Mouse (Mus musculus) ovary, adult 18-20 months (tissue): Measurements from ENCODE around the gene Ptma.
"Not testable (repeated sequence)": the region's sequence is repeated elsewhere in the genome, so short reads cannot be mapped to it uniquely, and the experiment has no call there.

Experiments
- DNase-seq: peaks from one replicate; pipeline ENCODE4 v3.0.0; 2022; ENCODE audit warnings: low spot score, mixed read lengths

Gene Ptma

GRCm38 (mm10) chr1:86517076-86517475 lies 9.4 kb upstream of the Ptma start:
- no peak for DNase-seq

GRCm38 (mm10) chr1:86520361-86520760 lies 6.2 kb upstream of the Ptma start:
- DNase-seq, result no peak

- peak; percentile 46 for DNase-seq
Observed at GRCm38 (mm10) chr1:86522286-86522871, 4.1 kb upstream of the Ptma start.

- no peak for DNase-seq
Observed at GRCm38 (mm10) chr1:86523776-86524618, 2.5 kb upstream of the Ptma start.

- DNase-seq, result peak; percentile 99
Observed at GRCm38 (mm10) chr1:86524619-86525498, 1.7 kb upstream of the Ptma start.

DNA sequence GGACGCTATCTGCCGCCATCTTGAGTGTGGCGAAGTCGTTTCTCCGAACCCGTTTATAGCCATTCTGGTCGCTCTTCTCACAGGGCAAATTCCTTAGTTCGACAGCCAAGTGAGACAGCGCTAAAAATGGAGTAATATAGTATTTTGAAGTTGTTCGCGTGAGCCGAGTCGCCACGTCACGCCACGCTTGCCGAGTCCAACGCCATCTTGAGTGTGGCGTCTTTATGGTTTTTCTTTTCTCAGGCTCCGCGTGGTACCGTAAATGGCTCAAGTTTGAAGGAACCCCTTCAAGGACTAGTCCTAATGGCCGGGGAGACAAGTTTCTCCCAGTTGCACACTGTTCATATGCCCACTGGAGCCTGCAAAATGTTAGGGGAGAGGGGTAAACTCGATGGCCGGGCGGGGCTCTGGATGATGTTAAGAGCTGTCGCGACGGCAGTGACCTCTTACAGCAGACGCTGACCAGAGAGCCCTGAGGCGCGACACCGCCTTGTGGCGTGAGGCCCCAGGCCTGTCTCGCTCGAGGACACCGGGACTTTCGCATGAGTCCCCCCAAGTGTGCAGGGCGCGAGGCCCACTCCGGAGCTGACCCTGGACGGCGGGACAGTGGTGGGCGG lies 919 bp upstream of the Ptma start:
- peak; percentile 55 for DNase-seq

DNA sequence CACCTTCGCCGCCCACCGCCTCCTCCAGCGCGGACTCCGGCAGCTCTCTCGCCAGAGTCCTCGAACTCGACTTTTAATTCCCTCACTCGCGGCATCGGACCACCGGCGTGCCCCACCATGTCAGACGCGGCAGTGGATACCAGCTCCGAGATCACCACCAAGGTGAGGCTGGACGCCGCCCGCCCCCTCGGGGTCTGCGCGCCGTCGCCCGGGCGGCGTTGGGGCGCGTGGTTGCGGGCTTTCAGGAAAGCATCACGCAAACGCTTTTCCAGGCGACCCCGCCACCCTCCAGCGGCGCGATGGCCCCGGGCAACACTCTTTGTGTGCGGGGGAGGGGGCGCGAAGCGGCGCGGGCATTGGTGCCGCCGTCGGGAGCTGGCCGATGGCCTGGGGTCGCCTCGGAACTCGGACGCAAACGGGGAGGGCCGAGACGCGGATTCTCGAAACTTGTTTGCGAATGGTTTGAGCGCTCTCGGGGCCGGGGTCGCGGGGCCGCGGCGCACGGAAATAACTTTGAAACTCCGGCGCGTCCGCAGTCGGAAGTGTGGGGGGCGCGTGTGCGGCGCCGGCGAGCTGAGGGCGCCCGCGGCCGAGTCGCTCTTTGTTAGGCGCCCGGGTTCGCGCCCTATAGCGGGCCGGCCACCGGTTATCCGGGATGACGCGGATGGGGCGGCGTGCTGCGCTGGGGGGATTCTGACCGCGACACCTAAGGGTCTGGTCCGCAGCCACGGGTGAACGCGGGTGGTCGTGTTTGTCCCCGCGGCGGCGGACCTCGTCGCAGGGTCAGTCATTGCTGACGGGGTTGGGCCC lies 468 bp downstream of the Ptma start:
- DNase-seq, result no peak

GRCm38 (mm10) chr1:86527599-86528486 lies 1.3 kb downstream of the Ptma start:
- DNase-seq, result peak; percentile 78

DNA sequence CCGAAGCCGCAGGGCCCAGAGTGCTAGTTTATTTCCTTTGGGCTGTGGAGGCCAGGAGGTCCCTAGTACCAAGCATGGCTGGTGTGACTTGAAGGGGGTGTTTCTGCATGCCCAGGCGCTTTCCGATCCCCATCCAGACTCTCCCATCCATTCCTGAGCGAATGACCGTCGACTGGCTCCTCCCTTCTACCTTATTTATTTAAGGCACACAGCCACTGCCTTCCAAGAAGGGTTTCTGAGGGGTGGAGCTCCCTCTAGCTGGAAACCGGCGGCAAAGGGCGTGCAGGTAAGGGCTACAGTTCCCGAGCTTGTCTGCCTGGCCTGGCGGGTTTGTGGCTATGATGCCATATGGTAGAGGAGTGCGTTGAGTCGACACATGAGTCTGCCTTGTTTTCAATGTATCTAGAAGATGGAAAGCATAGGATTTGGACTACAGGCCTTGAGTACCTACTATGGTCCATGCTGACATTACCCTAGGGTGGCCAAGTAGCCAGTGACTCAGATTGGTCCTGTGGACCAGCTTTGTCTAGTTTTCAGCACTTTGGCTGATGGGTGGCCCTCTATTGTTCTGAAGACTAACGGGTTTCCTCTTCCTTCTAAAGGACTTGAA lies 2.1 kb downstream of the Ptma start:
- no peak for DNase-seq

- DNase-seq, result no peak
Observed at GRCm38 (mm10) chr1:86529590-86529989, 3.1 kb downstream of the Ptma start.

GRCm38 (mm10) chr1:86530871-86531546 lies 4.5 kb downstream of the Ptma start:
- DNase-seq, result no peak

DNA sequence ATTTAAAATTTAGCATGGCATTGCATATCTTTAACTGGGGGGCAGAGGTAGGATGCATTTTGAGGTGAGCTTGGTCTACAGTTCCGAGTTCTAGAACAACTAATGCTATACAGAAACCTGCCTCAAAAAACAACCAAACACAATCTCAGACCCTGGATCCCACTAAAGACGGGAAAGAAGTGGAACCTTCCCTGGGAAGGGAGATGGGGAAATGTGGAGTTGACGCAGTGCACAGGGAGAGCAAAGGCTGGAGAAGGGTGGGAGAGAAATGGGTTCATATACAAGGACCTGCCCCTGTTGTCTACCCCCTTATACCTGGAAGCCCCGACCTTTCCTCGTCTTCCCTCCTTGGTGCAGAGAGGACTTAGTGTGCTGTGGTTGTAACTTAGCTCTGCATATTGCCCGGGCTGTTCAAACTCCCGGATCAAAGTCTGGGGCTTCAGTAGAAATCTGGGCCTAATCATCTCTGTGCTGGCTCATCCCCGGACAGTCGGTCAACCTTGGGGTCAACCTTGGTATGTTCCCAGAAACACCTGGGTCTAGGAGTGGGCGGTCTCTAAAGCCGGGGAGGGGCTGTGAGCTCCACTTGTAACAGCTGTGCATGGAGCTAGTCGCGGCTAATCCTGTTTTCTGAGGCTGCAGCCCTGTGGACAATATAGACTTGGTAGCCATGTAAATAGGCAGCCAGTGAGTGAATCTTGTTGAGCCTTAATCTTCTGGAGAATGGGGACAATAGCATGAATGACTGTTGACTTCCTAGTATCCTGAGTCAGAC lies 5.2 kb downstream of the Ptma start:
- no peak for DNase-seq

DNA sequence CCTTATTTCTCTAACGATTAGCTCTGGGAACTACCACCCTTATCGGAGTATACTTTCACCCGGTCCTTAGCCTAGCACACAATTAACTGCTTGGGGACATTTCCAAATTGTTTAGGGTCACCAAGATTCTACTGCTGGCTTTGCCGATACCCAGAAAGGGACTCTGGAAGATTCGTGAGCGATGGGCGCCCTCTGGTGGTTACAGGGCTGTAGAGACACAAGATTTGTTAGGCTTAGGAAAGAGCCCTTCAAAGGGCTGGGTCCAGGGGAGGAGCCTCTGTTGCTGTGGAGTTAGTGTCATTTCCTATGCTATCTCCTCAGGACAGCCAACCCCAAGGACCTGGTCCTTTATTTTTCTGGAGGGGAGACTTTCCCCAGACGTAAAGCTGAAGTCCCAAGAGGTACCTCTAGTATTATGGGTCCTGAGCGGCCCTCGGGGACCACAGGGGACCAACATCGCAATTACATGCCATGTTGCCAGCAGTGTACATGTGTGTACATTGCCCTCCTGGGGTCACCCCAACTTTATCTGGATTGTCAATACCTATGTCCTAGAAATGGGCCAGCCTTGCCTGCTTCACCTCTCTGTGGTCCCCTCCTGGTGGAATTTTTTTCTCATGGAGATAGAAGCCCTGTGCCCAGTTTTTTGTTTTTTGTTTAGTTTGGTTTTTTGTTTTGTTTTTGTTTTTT lies 6.0 kb downstream of the Ptma start:
- peak; percentile 75 for DNase-seq

GRCm38 (mm10) chr1:86533411-86534130 lies 7.0 kb downstream of the Ptma start:
- DNase-seq, result no peak

DNA sequence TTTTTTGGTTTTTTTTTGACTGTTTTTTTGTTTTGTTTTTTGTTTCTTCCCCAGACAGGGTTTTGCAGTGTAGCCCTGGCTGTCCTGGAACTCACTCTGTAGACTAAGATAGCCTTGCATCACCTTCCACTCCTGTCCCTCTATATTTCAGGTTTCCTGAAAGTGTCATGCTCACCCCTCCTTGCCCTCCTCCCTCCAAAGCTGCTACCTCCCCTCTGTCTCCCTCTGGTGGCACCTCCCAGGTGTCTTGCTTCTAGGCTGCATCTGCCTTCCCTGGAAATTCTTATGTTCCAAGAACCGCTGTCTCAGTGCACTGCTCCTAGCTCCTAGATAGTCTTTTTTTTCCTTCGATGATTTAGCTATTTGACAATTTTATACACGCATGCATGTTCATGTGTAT lies 11.9 kb downstream of the Ptma start:
- DNase-seq, result no peak

DNA sequence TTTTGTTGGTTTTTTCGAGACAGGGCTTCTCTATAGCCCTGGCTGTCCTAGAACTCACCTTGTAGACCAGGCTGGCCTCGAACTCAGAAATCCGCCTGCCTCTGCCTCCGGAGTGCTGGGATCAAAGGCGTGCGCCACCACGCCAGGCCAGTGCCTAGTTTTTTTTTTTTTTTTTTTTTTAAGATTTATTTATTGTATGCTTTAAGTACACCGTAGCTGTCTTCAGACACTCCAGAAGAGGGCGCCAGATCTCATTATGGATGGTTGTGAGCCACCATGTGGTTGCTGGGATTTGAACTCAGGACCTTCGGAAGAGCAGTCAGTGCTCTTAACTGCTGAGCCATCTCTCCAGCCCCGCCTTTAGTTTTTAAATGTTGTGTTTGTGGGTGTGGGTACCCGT lies 13.1 kb downstream of the Ptma start:
- DNase-seq, result not testable (repeated sequence)

DNA sequence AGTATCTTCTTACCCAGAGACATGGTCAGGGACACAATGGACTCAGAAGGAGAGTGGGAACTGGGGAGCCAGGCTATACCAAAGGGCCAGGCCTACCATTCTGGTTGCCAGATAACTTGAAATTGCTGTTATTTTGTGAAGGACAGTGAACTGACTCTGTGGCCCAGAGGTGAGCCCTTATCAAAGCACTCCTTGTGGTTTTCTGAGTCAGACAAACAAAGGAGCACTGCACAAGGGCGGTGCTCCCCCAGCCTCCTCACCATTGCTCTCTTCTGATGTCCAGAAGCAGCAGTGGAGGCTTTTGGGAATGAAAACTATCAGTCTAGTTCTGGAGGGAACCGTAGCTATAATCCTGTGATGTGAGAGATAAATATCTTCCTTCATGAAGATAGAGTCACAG lies 16.1 kb downstream of the Ptma start:
- no peak for DNase-seq
